Mouse (Mus musculus): ENCODE measurements at regions not wholly inside any gene's neighbourhood (a gene's known extent, or its start where the extent isn't known, plus 50 kb on each side); places are given as distances from the start of the nearest gene placed in this dataset.

DNA sequence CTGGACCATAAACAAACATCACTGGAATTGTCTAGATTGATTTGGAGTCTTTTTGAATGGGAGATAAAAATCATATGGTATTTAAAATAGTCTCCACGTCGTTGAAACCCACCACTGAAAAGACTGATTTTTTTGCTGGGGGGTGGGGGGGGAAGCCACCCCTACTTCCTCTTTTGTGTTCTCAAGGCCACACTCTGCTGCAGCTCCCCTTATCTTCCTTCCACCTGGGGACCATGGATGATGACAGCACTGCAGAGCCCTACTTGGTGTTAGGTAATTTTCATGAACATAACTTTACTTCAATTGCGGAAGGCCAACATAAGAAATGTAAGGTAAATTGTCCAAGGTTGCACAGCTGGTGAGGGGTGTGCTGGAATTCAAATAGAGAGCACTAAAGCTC lies 232.4 kb upstream of the Vrk2 start:
- Histone ChIP-seq H3K4me3 (ENCODE audit: insufficient read depth in 1 of 2, low read depth in 1 of 2, low read length in 2 of 2, poor library complexity in 1 of 2, severe bottlenecking in 1 of 2) (no peak overlapping the region), H3K9me3 (ENCODE audit: control insufficient read depth, insufficient read depth, low read depth, low read length) (no peaks in the 10 kb centered on the region), H3K27ac (ENCODE audit: insufficient read depth, low read depth, low read length, poor library complexity, severe bottlenecking) (no peak overlapping the region), H3K4me1 (ENCODE audit: control insufficient read depth in 2 of 2, insufficient read depth in 2 of 2, low read length in 2 of 2, poor library complexity in 1 of 2) (no peaks in the 10 kb centered on the region), H3K9ac (ENCODE audit: insufficient read depth, low read depth, low read length, poor library complexity, severe bottlenecking) (no peak overlapping the region), H3K36me3 (ENCODE audit: control insufficient read depth, insufficient read depth, low read length, poor library complexity, severe bottlenecking) (no peaks in the 10 kb centered on the region)
- in situ Hi-C loops (cut with MboI; ENCODE audit: low sequenced_read_pairs in 2 of 2, unreplicated experiment in 2 of 2): no loop called here
- no peak for TF ChIP-seq MAFK (IDR thresholded peaks at IDR 0.05; ENCODE audit: insufficient read depth, low read depth, low read length)
- no peak for TF ChIP-seq ZC3H11A (IDR thresholded peaks at IDR 0.05; ENCODE audit: borderline replicate concordance, low read depth, low read length)
- TF ChIP-seq HCFC1 (IDR thresholded peaks at IDR 0.05; ENCODE audit: borderline replicate concordance, insufficient read depth, low read length): no peak
- TF ChIP-seq CHD2 (IDR thresholded peaks at IDR 0.05; ENCODE audit: low read depth, low read length): no peak
- TF ChIP-seq ZNF384 (IDR thresholded peaks at IDR 0.05; ENCODE audit: low read depth, low read length): no peak
- DNase-seq (ENCODE audit: low read depth, low spot score): no peak

DNA sequence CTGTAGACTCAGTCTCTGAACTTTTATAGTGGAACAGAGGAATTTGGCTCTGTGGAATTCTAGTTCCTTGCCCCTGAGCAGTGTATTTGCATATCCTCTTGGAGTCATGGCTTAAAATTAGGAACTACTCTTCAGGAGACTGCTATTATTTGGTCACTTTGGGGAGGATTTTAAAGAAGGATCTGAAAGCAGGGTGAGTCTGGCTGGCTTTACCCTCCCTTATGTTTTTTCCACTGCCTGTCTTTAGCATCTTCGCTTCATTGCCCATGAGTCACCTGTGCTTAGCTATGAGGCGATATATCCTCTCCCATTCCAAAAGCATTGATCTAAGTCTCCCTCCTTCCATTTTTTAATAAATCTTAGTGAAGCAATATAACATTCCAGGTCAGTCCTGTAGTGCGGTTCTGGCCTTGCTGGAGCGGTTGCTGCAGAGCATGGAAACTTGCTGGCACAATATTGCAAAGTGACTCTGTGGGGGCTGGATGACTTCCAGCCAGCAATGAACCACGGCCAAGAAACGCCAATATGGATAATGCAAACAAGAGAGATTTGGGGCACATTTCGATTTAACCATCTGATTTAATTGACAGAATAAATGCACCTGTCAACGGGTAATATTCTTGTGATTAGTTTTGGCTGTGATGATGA lies 230.4 kb upstream of the Vrk2 start:
- Histone ChIP-seq H3K4me3 (ENCODE audit: insufficient read depth in 1 of 2, low read depth in 1 of 2, low read length in 2 of 2, poor library complexity in 1 of 2, severe bottlenecking in 1 of 2) (no peak overlapping the region), H3K9ac (ENCODE audit: insufficient read depth, low read depth, low read length, poor library complexity, severe bottlenecking) (no peak overlapping the region), H3K36me3 (ENCODE audit: control insufficient read depth, insufficient read depth, low read length, poor library complexity, severe bottlenecking) (no peaks in the 10 kb centered on the region), H3K27ac (ENCODE audit: insufficient read depth, low read depth, low read length, poor library complexity, severe bottlenecking) (no peak overlapping the region), H3K9me3 (ENCODE audit: control insufficient read depth, insufficient read depth, low read depth, low read length) (no peaks in the 10 kb centered on the region), H3K4me1 (ENCODE audit: control insufficient read depth in 2 of 2, insufficient read depth in 2 of 2, low read length in 2 of 2, poor library complexity in 1 of 2) (no peaks in the 10 kb centered on the region)
- in situ Hi-C loops (cut with MboI; ENCODE audit: low sequenced_read_pairs in 2 of 2, unreplicated experiment in 2 of 2): no loop called here
- TF ChIP-seq MAFK (IDR thresholded peaks at IDR 0.05; ENCODE audit: insufficient read depth, low read depth, low read length) (no peak), ZNF384 (IDR thresholded peaks at IDR 0.05; ENCODE audit: low read depth, low read length) (no peak), HCFC1 (IDR thresholded peaks at IDR 0.05; ENCODE audit: borderline replicate concordance, insufficient read depth, low read length) (no peak), ZC3H11A (IDR thresholded peaks at IDR 0.05; ENCODE audit: borderline replicate concordance, low read depth, low read length) (no peak), CHD2 (IDR thresholded peaks at IDR 0.05; ENCODE audit: low read depth, low read length) (no peak)
- DNase-seq (ENCODE audit: low read depth, low spot score): no peak

DNA sequence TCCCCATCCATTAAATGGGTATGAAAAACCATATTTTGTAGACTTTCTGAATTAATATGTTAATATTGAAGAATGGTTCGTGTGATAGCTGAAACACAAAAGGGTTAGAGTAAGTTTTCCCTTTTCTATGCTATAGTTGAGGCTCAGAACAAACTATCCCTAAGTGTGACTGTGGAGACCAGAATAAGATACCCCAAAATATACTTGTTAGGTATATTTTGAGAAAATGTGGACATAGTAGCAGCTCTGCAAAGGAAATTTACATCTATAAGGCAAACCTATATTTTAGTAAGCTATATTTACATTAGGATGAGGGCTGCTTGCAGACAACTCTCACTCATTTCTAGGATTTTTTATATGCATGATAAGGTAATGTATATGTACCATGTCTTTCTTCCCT lies 227.3 kb upstream of the Vrk2 start:
- H3K4me1 ChIP-seq (ENCODE audit: control insufficient read depth in 2 of 2, insufficient read depth in 2 of 2, low read length in 2 of 2, poor library complexity in 1 of 2): no peaks in the 10 kb centered on the region
- H3K36me3 ChIP-seq (ENCODE audit: control insufficient read depth, insufficient read depth, low read length, poor library complexity, severe bottlenecking): no peaks in the 10 kb centered on the region
- H3K4me3 ChIP-seq (ENCODE audit: insufficient read depth in 1 of 2, low read depth in 1 of 2, low read length in 2 of 2, poor library complexity in 1 of 2, severe bottlenecking in 1 of 2): no peak overlapping the region
- no peak for TF ChIP-seq ZC3H11A (IDR thresholded peaks at IDR 0.05; ENCODE audit: borderline replicate concordance, low read depth, low read length)
- TF ChIP-seq ZNF384 (IDR thresholded peaks at IDR 0.05; ENCODE audit: low read depth, low read length): no peak
- H3K9ac ChIP-seq (ENCODE audit: insufficient read depth, low read depth, low read length, poor library complexity, severe bottlenecking): no peak overlapping the region
- in situ Hi-C loops (cut with MboI; ENCODE audit: low sequenced_read_pairs in 2 of 2, unreplicated experiment in 2 of 2): no loop called here
- H3K9me3 ChIP-seq (ENCODE audit: control insufficient read depth, insufficient read depth, low read depth, low read length): no peaks in the 10 kb centered on the region
- no peak overlapping the region for H3K27ac ChIP-seq (ENCODE audit: insufficient read depth, low read depth, low read length, poor library complexity, severe bottlenecking)
- DNase-seq (ENCODE audit: low read depth, low spot score): no peak

DNA sequence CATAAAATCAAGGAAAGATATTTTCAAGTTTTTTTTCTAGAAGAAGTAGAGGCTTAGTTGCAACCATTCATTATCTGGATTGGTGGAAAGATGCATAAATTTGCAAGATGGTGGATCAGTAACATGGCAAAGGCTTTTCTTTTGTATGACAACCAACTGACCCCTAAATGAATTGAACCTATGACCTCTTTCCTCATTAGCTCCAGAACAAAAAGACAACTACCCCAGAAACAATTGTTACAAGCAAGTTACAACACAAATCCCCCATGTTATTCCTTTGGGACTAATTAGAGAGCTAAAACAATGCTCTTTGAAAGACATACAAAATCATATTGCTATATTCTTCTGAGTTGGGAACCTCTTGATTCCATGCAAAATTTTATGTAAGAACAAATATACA lies 223.5 kb upstream of the Vrk2 start:
- no peak for DNase-seq (ENCODE audit: low read depth, low spot score)
- Histone ChIP-seq H3K9me3 (ENCODE audit: control insufficient read depth, insufficient read depth, low read depth, low read length) (no peaks in the 10 kb centered on the region), H3K27ac (ENCODE audit: insufficient read depth, low read depth, low read length, poor library complexity, severe bottlenecking) (no peak overlapping the region), H3K4me3 (ENCODE audit: insufficient read depth in 1 of 2, low read depth in 1 of 2, low read length in 2 of 2, poor library complexity in 1 of 2, severe bottlenecking in 1 of 2) (no peak overlapping the region), H3K9ac (ENCODE audit: insufficient read depth, low read depth, low read length, poor library complexity, severe bottlenecking) (no peak overlapping the region), H3K4me1 (ENCODE audit: control insufficient read depth in 2 of 2, insufficient read depth in 2 of 2, low read length in 2 of 2, poor library complexity in 1 of 2) (no peaks in the 10 kb centered on the region), H3K36me3 (ENCODE audit: control insufficient read depth, insufficient read depth, low read length, poor library complexity, severe bottlenecking) (no peaks in the 10 kb centered on the region)
- in situ Hi-C loops (cut with MboI; ENCODE audit: low sequenced_read_pairs in 2 of 2, unreplicated experiment in 2 of 2): no loop called here
- TF ChIP-seq CHD2 (IDR thresholded peaks at IDR 0.05; ENCODE audit: low read depth, low read length) (no peak), MAFK (IDR thresholded peaks at IDR 0.05; ENCODE audit: insufficient read depth, low read depth, low read length) (no peak), HCFC1 (IDR thresholded peaks at IDR 0.05; ENCODE audit: borderline replicate concordance, insufficient read depth, low read length) (no peak), ZNF384 (IDR thresholded peaks at IDR 0.05; ENCODE audit: low read depth, low read length) (no peak), ZC3H11A (IDR thresholded peaks at IDR 0.05; ENCODE audit: borderline replicate concordance, low read depth, low read length) (no peak)

DNA sequence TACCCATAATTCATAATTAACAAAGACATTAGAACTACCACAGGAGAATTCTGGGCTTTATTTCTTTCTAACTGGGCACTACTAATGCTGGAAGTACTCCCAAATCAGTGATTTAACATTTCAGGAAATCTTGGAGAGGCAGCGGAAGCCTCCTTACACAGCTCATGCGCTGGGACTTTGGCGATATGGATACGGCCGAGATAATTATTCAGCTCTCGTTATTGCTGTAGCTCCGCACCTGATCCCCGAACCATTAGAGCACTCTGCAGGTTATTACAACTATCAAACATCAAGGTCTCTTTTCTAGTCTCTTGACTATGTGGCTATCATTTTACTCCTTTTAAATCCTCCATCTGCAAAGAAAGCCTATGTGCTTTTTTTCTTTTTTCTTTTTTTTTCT lies 221.3 kb upstream of the Vrk2 start:
- no peak overlapping the region for H3K27ac ChIP-seq (ENCODE audit: insufficient read depth, low read depth, low read length, poor library complexity, severe bottlenecking)
- no peak overlapping the region for H3K4me3 ChIP-seq (ENCODE audit: insufficient read depth in 1 of 2, low read depth in 1 of 2, low read length in 2 of 2, poor library complexity in 1 of 2, severe bottlenecking in 1 of 2)
- no peak overlapping the region for H3K9ac ChIP-seq (ENCODE audit: insufficient read depth, low read depth, low read length, poor library complexity, severe bottlenecking)
- no peak for TF ChIP-seq MAFK (IDR thresholded peaks at IDR 0.05; ENCODE audit: insufficient read depth, low read depth, low read length)
- no peak for TF ChIP-seq ZC3H11A (IDR thresholded peaks at IDR 0.05; ENCODE audit: borderline replicate concordance, low read depth, low read length)
- TF ChIP-seq ZNF384 (IDR thresholded peaks at IDR 0.05; ENCODE audit: low read depth, low read length): no peak
- no peak for TF ChIP-seq HCFC1 (IDR thresholded peaks at IDR 0.05; ENCODE audit: borderline replicate concordance, insufficient read depth, low read length)
- no peak for TF ChIP-seq CHD2 (IDR thresholded peaks at IDR 0.05; ENCODE audit: low read depth, low read length)
- in situ Hi-C loops (cut with MboI; ENCODE audit: low sequenced_read_pairs in 2 of 2, unreplicated experiment in 2 of 2): no loop called here
- H3K36me3 ChIP-seq (ENCODE audit: control insufficient read depth, insufficient read depth, low read length, poor library complexity, severe bottlenecking): no peaks in the 10 kb centered on the region
- H3K4me1 ChIP-seq (ENCODE audit: control insufficient read depth in 2 of 2, insufficient read depth in 2 of 2, low read length in 2 of 2, poor library complexity in 1 of 2): no peaks in the 10 kb centered on the region
- H3K9me3 ChIP-seq (ENCODE audit: control insufficient read depth, insufficient read depth, low read depth, low read length): no peaks in the 10 kb centered on the region
- DNase-seq (ENCODE audit: low read depth, low spot score): no peak
